Mouse (Mus musculus): ENCODE measurements around the gene Tktl1.

- TF ChIP-seq CTCF (IDR thresholded peaks at IDR 0.05; ENCODE audit: low read depth, low read length) (no peak), GATA1 (IDR thresholded peaks at IDR 0.05; ENCODE audit: borderline replicate concordance, low read length) (no peak), POLR2AphosphoS5 (IDR thresholded peaks at IDR 0.05; ENCODE audit: insufficient replicate concordance, low read depth, low read length) (no peak)
Observed at GRCm38 (mm10) chrX:74203556-74203955, 26.5 kb downstream of the Tktl1 start.

All from G1E (cell line).